Mouse (Mus musculus): ENCODE data around the gene Foxj2.

Gene Foxj2

GRCm38 (mm10) chr6:122819306-122820070, at the start of gene Foxj2:
Gene Foxj2, plus strand, starts transcription at chr6:122819914.
- peak; percentile 78 for DNase-seq (ENCODE audit: low read depth)

GRCm38 (mm10) chr6:122770760-122771315, 48.9 kb upstream of the Foxj2 start:
- no peak for DNase-seq (ENCODE audit: low read depth)

- DNase-seq (ENCODE audit: low read depth) = no peak
Observed at GRCm38 (mm10) chr6:122772701-122773100, 47.0 kb upstream of the Foxj2 start.

GRCm38 (mm10) chr6:122774345-122774744, 45.4 kb upstream of the Foxj2 start:
- DNase-seq (ENCODE audit: low read depth) = no peak

- DNase-seq (ENCODE audit: low read depth) = no peak
Observed at GRCm38 (mm10) chr6:122776040-122776439, 43.7 kb upstream of the Foxj2 start.

- DNase-seq (ENCODE audit: low read depth) = no peak
Observed at GRCm38 (mm10) chr6:122779916-122780315, 39.8 kb upstream of the Foxj2 start.

- no peak for DNase-seq (ENCODE audit: low read depth)
Observed at GRCm38 (mm10) chr6:122781167-122781566, 38.5 kb upstream of the Foxj2 start.

- DNase-seq (ENCODE audit: low read depth) = no peak
Observed at GRCm38 (mm10) chr6:122782164-122782563, 37.5 kb upstream of the Foxj2 start.

- no peak for DNase-seq (ENCODE audit: low read depth)
Observed at GRCm38 (mm10) chr6:122784866-122785265, 34.8 kb upstream of the Foxj2 start.

GRCm38 (mm10) chr6:122786275-122786674, 33.4 kb upstream of the Foxj2 start:
- DNase-seq (ENCODE audit: low read depth) = peak; percentile 88

GRCm38 (mm10) chr6:122795254-122795935, 24.3 kb upstream of the Foxj2 start:
- no peak for DNase-seq (ENCODE audit: low read depth)

- peak; percentile 66 for DNase-seq (ENCODE audit: low read depth)
Observed at GRCm38 (mm10) chr6:122800640-122801300, 18.9 kb upstream of the Foxj2 start.

GRCm38 (mm10) chr6:122801301-122801800, 18.4 kb upstream of the Foxj2 start, which contains the start of gene Slc2a3:
Gene Slc2a3, minus strand, starts transcription at chr6:122801640.
- no peak for DNase-seq (ENCODE audit: low read depth)

- DNase-seq (ENCODE audit: low read depth) = peak; percentile 76
Observed at GRCm38 (mm10) chr6:122801801-122802514, 17.8 kb upstream of the Foxj2 start.

GRCm38 (mm10) chr6:122804418-122804817, 15.3 kb upstream of the Foxj2 start:
- DNase-seq (ENCODE audit: low read depth) = peak; percentile 91

- DNase-seq (ENCODE audit: low read depth) = peak; percentile 94
Observed at GRCm38 (mm10) chr6:122810022-122810614, 9.6 kb upstream of the Foxj2 start.

GRCm38 (mm10) chr6:122810615-122811279, 9.0 kb upstream of the Foxj2 start:
- DNase-seq (ENCODE audit: low read depth) = peak; percentile 97

GRCm38 (mm10) chr6:122811280-122811652, 8.4 kb upstream of the Foxj2 start:
- peak; percentile 95 for DNase-seq (ENCODE audit: low read depth)

GRCm38 (mm10) chr6:122811771-122812600, 7.7 kb upstream of the Foxj2 start:
- peak; percentile 87 for DNase-seq (ENCODE audit: low read depth)

- no peak for DNase-seq (ENCODE audit: low read depth)
Observed at GRCm38 (mm10) chr6:122812716-122813115, 7.0 kb upstream of the Foxj2 start.

Measured in naive thymus-derived CD4-positive, alpha-beta T cell, adult 2 months (primary cell).